Mouse (Mus musculus) hindbrain, embryonic 10.5 days (tissue): ENCODE measurements around the gene Hsd11b1. TPM values are rescaled to one million over a fixed set of nuclear protein-coding genes. Genes with fewer than 3 reads are reported as not detected.
A peak's percentile ranks its signal among the peaks of the same experiment; 100 is the strongest.

ENCODE experiments used
- DNase-seq: peaks from one replicate; pipeline ENCODE4 v3.0.0-alpha.2; 2017; ENCODE audit warnings: low spot score
- H3K27ac ChIP-seq: fragments of 300-500 bp; sonication (generic); 2 replicates; pipeline ENCODE4 v1.5.1; 2016; ENCODE audit warnings: mild to moderate bottlenecking, moderate library complexity
- H3K27me3 ChIP-seq: fragments of 300-500 bp; sonication (generic); 2 replicates; pipeline ENCODE4 v1.6.1; 2016; ENCODE audit warnings: mild to moderate bottlenecking; ENCODE audit not compliant: poor library complexity, insufficient read depth, severe bottlenecking
- H3K36me3 ChIP-seq: fragments of 300-500 bp; sonication (generic); 2 replicates; pipeline ENCODE4 v1.6.1; 2016; ENCODE audit warnings: mild to moderate bottlenecking, moderate library complexity
- H3K4me1 ChIP-seq: fragments of 300-500 bp; sonication (generic); replicated peaks from 2 replicates; pipeline ENCODE4 v1.6.1; 2016; ENCODE audit warnings: mild to moderate bottlenecking
- H3K4me3 ChIP-seq: fragments of 300-500 bp; sonication (generic); 2 replicates; pipeline ENCODE4 v1.5.1; 2016; ENCODE audit warnings: mild to moderate bottlenecking, moderate library complexity
- H3K9me3 ChIP-seq: fragments of 300-500 bp; sonication (generic); 2 replicates; pipeline ENCODE4 v1.6.1; 2016; ENCODE audit warnings: mild to moderate bottlenecking, moderate library complexity
- WGBS: fragments of 180-500 bp; shearing (Covaris S2); methylation state at CpG from one replicate; pipeline ENCODE4 v1.1.7; 2016; 5-methylcytosine and 5-hydroxymethylcytosine counted together
- polyA plus RNA-seq: library from polyadenylated mRNA; unstranded; fragments of >200 nt; fragmentation: Nextera tagmentation; extraction: Ambion mirVana; gene quantifications from 2 replicates; pipeline ENCODE4 v1.2.1, GENCODE M21; 2016

The Hsd11b1 gene
- polyA plus RNA-seq, 1 experiment from 2014 or later: not detected

GRCm38 (mm10) chr1:193272916-193273601 lies 9.2 kb upstream of the Hsd11b1 start, which contains the start of gene G0s2:
Gene G0s2 (minus strand): TSS chr1:193273217.
- Histone ChIP-seq H3K27me3 (peaks cover 3% of the 10 kb centered on the region; the same call in 1 of the 2 replicates), H3K36me3 (no peaks in the 10 kb centered on the region), H3K4me3 (peak within 1 kb of the TSS; percentile 59), H3K9me3 (no peaks in the 10 kb centered on the region), H3K4me1 (peaks cover 32% of the 10 kb centered on the region), H3K27ac (peak within 1 kb of the TSS; percentile 93)
- WGBS: under 1% methylated on average over 22 of the region's 23 CpGs
- peak; percentile 69 for DNase-seq

- Histone ChIP-seq H3K36me3 (no peaks in the 10 kb centered on the region), H3K27ac (peak overlapping the region; percentile 93), H3K9me3 (no peaks in the 10 kb centered on the region), H3K27me3 (peaks cover 3% of the 10 kb centered on the region; the same call in 1 of the 2 replicates), H3K4me1 (peaks cover 30% of the 10 kb centered on the region), H3K4me3 (peak overlapping the region; percentile 59)
- WGBS: 9% methylated on average over 24 of the region's 24 CpGs
- DNase-seq: peak; percentile 55
Measured at GRCm38 (mm10) chr1:193272137-193272915, 8.5 kb upstream of the Hsd11b1 start.

GRCm38 (mm10) chr1:193270965-193271763 lies 7.3 kb upstream of the Hsd11b1 start:
- Histone ChIP-seq H3K4me3 (no peak overlapping the region), H3K4me1 (peaks cover 30% of the 10 kb centered on the region), H3K36me3 (no peaks in the 10 kb centered on the region), H3K27me3 (peaks cover 3% of the 10 kb centered on the region; the same call in 1 of the 2 replicates), H3K27ac (no peak overlapping the region), H3K9me3 (no peaks in the 10 kb centered on the region)
- WGBS: 54% methylated on average over 6 of the region's 6 CpGs
- no peak for DNase-seq

- no peaks in the 10 kb centered on the region for H3K36me3 ChIP-seq
- H3K9me3 ChIP-seq: no peaks in the 10 kb centered on the region
- 0 out of 2 replicates have a peak, but pooled peaks cover 3% of the 10 kb centered on the region for H3K4me1 ChIP-seq
- H3K4me3 ChIP-seq: no peak overlapping the region
- no peak overlapping the region for H3K27ac ChIP-seq
- no peaks in the 10 kb centered on the region for H3K27me3 ChIP-seq
- no peak for DNase-seq
Measured at GRCm38 (mm10) chr1:193265734-193266133, 1.9 kb upstream of the Hsd11b1 start.

GRCm38 (mm10) chr1:193263026-193263907 lies 608 bp downstream of the Hsd11b1 start:
- H3K4me3 ChIP-seq: no peak overlapping the region
- no peaks in the 10 kb centered on the region for H3K36me3 ChIP-seq
- H3K27ac ChIP-seq: no peak overlapping the region
- H3K9me3 ChIP-seq: no peaks in the 10 kb centered on the region
- 0 out of 2 replicates have a peak, but pooled peaks cover 3% of the 10 kb centered on the region for H3K4me1 ChIP-seq
- H3K27me3 ChIP-seq: no peaks in the 10 kb centered on the region
- no peak for DNase-seq
- 82% methylated on average over 8 of the region's 8 CpGs for WGBS

GRCm38 (mm10) chr1:193261897-193262548 lies 1.9 kb downstream of the Hsd11b1 start:
- Histone ChIP-seq H3K36me3 (no peaks in the 10 kb centered on the region), H3K27me3 (no peaks in the 10 kb centered on the region), H3K4me1 (0 out of 2 replicates have a peak, but pooled peaks cover 3% of the 10 kb centered on the region), H3K4me3 (no peak overlapping the region), H3K9me3 (no peaks in the 10 kb centered on the region), H3K27ac (no peak overlapping the region)
- no peak for DNase-seq
- 78% methylated on average over 7 of the region's 7 CpGs for WGBS

GRCm38 (mm10) chr1:193259559-193259958 lies 4.3 kb downstream of the Hsd11b1 start:
- H3K27ac ChIP-seq: no peak overlapping the region
- H3K27me3 ChIP-seq: no peaks in the 10 kb centered on the region
- H3K4me1 ChIP-seq: 0 out of 2 replicates have a peak, but pooled peaks cover 3% of the 10 kb centered on the region
- 92% methylated on average over 9 of the region's 9 CpGs for WGBS
- no peak overlapping the region for H3K4me3 ChIP-seq
- H3K9me3 ChIP-seq: no peaks in the 10 kb centered on the region
- DNase-seq: no peak
- no peaks in the 10 kb centered on the region for H3K36me3 ChIP-seq

GRCm38 (mm10) chr1:193256621-193257098 lies 7.2 kb downstream of the Hsd11b1 start:
- Histone ChIP-seq H3K27ac (no peak overlapping the region), H3K4me3 (no peak overlapping the region), H3K36me3 (no peaks in the 10 kb centered on the region), H3K9me3 (no peaks in the 10 kb centered on the region), H3K27me3 (no peaks in the 10 kb centered on the region), H3K4me1 (no peaks in the 10 kb centered on the region)
- no peak for DNase-seq
- WGBS: 80% methylated on average over 5 of the region's 5 CpGs

- no peaks in the 10 kb centered on the region for H3K9me3 ChIP-seq
- H3K27me3 ChIP-seq: no peaks in the 10 kb centered on the region
- no peaks in the 10 kb centered on the region; the same call in 1 of the 2 replicates for H3K4me1 ChIP-seq
- no peak overlapping the region for H3K4me3 ChIP-seq
- no peak overlapping the region for H3K27ac ChIP-seq
- DNase-seq: no peak
- no peaks in the 10 kb centered on the region for H3K36me3 ChIP-seq
Measured at GRCm38 (mm10) chr1:193256289-193256577, 7.6 kb downstream of the Hsd11b1 start.

GRCm38 (mm10) chr1:193255488-193256288 lies 8.2 kb downstream of the Hsd11b1 start:
- 34% methylated on average over 3 of the region's 3 CpGs for WGBS
- no peak overlapping the region for H3K27ac ChIP-seq
- H3K36me3 ChIP-seq: no peaks in the 10 kb centered on the region
- no peak overlapping the region for H3K4me3 ChIP-seq
- H3K9me3 ChIP-seq: no peaks in the 10 kb centered on the region
- H3K4me1 ChIP-seq: no peaks in the 10 kb centered on the region; the same call in 1 of the 2 replicates
- no peaks in the 10 kb centered on the region for H3K27me3 ChIP-seq
- peak; percentile 44 for DNase-seq

- Histone ChIP-seq H3K36me3 (no peaks in the 10 kb centered on the region), H3K27ac (no peak overlapping the region), H3K9me3 (no peaks in the 10 kb centered on the region), H3K4me1 (no peaks in the 10 kb centered on the region; the same call in 1 of the 2 replicates), H3K4me3 (no peak overlapping the region), H3K27me3 (no peaks in the 10 kb centered on the region)
- 73% methylated on average over 8 of the region's 8 CpGs for WGBS
- no peak for DNase-seq
Measured at GRCm38 (mm10) chr1:193255032-193255431, 8.8 kb downstream of the Hsd11b1 start.
